Mouse (Mus musculus) right cerebral cortex, postnatal 25 days (tissue): Measurements from ENCODE around the gene Map3k5.

Source experiments
- DNase-seq: peaks from one replicate; pipeline ENCODE4 v3.0.0; 2022

The Map3k5 gene

GRCm38 (mm10) chr10:19936961-19937708, 2.9 kb downstream of the Map3k5 start:
- no peak for DNase-seq

GRCm38 (mm10) chr10:19938738-19939137, 4.5 kb downstream of the Map3k5 start:
- no peak for DNase-seq

DNA sequence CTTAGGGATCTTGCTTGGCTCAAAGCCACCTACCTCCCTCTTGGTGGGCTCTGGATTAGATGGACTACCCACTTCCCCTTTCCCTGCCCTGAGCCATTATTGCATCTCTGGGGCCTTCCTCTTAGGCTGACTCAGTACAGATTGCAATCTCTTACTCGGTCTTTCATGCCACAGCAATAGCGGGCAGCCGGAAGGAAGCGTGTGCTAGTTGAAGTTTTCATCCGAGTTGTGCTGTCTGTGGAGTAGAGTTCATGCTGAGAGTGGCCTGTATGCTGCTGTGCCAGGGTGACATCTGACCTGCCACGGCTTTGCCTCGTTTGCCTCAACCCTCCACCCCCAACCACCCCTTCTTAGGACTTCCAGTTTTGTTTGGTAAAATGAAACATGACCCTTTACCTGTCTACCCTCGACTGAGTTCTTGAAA, 5.0 kb downstream of the Map3k5 start:
- no peak for DNase-seq

DNA sequence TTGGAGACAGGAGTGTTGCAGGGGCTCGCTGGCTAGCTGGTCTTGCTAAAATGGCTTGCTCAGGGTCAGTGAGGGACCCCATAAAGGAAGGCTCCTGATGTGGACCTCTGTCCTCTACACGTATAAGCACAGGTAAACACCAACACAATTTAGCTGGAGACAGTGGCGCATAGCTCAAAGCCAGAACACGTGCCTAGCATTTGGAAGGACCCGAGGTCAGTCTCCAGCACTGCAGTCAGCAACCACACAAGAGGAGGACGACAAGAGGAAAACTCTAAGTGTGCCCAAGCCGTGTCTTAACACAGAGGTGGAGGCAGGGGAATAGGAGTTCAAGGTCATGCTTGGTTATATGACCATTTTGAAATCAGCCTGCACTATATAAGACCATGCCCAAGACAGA, 5.9 kb downstream of the Map3k5 start:
- DNase-seq = no peak

DNA sequence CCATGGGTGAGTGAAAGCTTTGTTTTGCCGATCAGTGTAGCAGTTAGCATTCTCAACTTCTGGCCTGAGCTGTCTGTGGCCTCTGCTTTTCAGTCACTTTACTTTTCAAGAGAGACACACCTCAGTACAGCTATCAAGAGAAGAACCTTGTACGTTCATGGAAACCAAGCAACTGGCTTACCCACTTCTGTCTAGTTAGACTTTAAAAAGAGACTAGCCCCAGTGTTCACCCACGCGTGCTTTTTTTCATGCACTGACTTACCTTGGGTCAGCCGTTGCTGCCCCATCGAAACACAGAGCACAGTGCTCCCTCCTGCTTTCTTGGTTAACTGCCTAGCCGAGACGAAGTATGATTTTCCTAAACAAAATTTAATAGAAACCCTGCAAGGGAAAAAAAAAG, 6.4 kb downstream of the Map3k5 start:
- DNase-seq = no peak

GRCm38 (mm10) chr10:19941063-19941462, 6.8 kb downstream of the Map3k5 start:
- peak; percentile 49 for DNase-seq

GRCm38 (mm10) chr10:19941914-19942313, 7.6 kb downstream of the Map3k5 start:
- no peak for DNase-seq

DNA sequence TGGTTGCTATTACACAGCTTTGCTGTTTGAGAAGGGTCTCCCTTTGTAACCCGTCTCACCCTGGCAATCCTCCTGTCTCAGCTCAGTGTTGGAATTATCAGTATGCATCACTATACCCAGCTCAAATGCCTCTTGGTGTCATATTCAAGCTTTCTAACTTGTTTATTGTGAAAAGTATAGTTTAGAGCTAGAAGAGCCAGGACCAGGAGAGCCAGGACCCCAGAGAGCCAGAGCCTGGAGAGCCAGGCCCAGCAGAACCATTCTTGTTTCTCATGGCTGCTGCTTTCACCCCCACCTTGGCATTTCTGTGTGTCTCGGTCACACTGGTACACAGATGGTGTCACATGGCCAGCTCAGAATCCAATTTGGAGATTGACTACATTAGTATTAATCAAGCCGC, 8.3 kb downstream of the Map3k5 start:
- DNase-seq = no peak

DNA sequence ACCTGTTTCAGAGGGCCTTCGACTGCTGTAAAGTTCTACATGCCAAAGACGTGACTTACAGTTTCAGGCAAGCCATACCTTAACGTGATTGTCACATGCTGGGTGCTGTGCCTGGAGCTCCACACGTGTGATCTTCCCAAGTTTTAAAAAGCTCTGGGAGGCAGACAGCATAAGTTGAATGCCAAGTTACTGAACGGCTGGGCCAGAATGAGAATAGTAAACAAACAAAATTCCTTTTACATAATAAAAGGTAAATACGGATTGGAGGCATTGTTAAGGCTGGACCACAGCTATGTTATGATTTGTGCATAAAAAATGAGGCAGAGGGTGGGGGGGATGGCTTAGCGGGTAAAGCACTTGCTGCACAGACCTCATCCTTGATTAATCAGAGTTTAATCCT, 11.4 kb downstream of the Map3k5 start:
- DNase-seq = no peak

GRCm38 (mm10) chr10:19946644-19947043, 12.4 kb downstream of the Map3k5 start:
- DNase-seq = no peak

GRCm38 (mm10) chr10:19947441-19947840, 13.2 kb downstream of the Map3k5 start:
- DNase-seq = no peak

DNA sequence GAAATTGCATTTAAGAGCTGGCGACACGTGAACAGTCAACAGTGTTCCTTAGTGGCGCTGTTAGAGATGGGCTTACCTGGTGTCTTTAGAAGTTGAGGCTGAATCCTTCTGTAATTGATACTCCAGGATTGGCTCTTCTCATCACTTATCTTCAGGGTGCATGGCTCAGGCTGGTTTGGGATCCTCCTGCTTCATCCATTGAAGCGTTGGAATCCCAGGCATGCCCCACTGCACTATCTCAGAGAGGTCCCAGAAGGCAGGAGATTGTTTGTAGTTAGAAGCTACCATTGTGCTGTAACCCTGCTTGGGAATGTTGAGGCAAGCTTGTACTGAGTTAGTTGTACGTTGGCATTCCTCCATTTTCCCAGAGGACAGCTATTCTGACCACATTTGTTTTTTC, 13.6 kb downstream of the Map3k5 start:
- DNase-seq = no peak

DNA sequence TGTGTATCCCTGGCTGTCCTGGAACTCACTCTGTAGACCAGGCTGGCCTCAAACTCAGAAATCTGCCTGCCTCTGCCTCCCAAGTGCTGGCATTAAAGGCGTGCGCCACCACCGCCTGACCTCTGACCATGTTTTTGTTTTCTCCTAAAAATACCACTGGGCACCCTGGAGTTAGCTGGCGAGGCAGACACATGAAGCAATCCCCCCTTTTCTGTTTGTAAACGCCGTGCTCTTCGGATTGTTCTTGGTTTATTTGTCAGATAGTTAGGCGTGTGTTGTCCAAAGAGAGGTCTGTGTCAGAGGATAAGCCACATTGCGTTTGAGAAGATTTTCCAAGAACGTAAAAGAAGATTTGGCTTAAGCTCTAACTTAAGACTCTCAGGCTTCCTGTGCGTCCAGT, 14.1 kb downstream of the Map3k5 start:
- no peak for DNase-seq

GRCm38 (mm10) chr10:19949106-19949505, 14.8 kb downstream of the Map3k5 start:
- DNase-seq = no peak

- DNase-seq = no peak
Measured at GRCm38 (mm10) chr10:19953032-19953761, 18.9 kb downstream of the Map3k5 start.

GRCm38 (mm10) chr10:19954572-19954971, 20.3 kb downstream of the Map3k5 start:
- DNase-seq = no peak

- DNase-seq = no peak
Measured at GRCm38 (mm10) chr10:19955817-19956216, 21.5 kb downstream of the Map3k5 start.

DNA sequence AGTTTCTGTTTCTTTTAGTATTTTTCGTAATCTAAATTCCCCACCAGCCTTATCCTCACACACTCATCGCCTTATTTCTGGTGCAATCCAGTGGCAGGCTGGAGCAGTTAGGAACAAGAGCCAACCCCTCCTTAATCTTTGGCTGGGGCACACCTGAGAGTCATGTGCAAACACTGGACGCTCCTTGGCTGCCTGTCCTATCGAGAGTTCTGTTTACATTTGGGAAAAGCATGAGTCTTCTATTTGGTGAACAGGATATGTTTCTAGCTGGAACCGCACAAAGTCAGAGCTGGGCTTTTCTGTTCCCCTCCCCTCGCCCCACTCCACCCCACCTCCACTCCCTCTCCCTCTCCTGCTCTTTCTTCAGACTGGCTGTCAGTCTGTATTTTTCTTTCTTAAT, 22.5 kb downstream of the Map3k5 start:
- DNase-seq = no peak

- DNase-seq = no peak
Measured at GRCm38 (mm10) chr10:19960831-19961380, 26.6 kb downstream of the Map3k5 start.

- DNase-seq = no peak
Measured at GRCm38 (mm10) chr10:19962746-19963145, 28.5 kb downstream of the Map3k5 start.

- DNase-seq = no peak
Measured at GRCm38 (mm10) chr10:19963206-19963605, 28.9 kb downstream of the Map3k5 start.

DNA sequence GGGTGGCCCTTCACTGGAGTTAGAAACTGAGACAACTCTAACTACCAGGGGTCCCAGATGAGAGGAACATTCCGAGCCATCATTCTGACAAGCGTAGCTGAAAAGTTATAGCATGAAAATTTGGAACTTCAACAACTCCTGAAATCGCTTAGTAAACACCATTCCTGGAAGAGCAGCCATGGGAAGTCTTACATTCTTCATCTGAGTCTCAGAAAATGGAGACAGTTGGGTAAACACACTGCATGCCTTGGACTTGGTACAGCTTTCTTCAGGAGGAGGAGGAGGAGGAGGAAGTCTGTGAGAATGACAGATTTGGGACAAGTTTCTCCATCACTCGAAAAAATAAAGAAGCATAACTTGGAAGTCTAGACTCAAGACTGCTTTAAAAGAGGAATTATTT, 29.8 kb downstream of the Map3k5 start:
- no peak for DNase-seq

DNA sequence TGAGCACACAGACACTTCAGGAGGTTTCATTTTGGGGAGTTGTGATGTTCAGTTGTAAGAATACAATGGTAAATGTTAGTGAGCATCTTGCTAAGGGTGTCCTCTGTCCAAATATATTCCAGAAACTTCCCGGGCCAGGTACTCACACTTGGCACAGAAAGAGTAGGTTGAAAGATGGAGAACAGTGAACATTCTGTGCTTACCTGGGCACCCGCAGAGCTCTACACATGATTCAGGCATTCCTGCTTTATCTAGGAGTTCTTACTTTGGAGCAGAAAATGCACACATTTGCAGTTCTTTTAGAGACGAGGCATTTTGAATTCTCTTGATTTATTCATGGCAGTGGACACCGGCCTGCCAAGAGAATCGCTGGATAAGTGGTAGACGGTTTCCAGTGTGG, 32.3 kb downstream of the Map3k5 start:
- no peak for DNase-seq

DNA sequence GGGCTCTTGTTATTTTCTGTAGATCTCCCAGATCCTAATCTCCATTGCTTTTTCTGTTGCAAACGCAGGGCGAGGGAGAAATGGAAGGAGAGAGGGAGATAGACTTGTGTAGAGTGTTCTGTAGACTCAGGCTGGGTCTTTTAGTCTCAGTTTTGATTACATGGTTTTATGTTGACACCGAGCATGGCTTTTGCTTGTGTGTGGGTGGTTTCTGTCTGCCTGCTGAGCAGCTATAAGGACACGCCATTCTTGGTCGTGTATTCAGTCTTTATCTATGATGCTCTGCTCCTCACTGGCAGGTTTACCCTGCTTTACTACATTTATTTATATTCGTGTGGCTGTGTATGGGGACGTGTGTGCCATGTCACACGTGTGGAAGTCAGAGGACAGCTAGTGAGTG, 34.2 kb downstream of the Map3k5 start:
- no peak for DNase-seq
